Mouse (Mus musculus): ENCODE measurements at regions not wholly inside any gene's neighbourhood (a gene's known extent, or its start where the extent isn't known, plus 50 kb on each side); places are given as distances from the start of the nearest gene placed in this dataset.
"Not testable (repeated sequence)": the region's sequence is repeated elsewhere in the genome, so short reads cannot be mapped to it uniquely, and the experiment has no call there.

GRCm38 (mm10) chr7:73037638-73038037, 337.7 kb upstream of the Rgma start:
- DNase-seq = no peak

- DNase-seq = no peak
Measured at GRCm38 (mm10) chr7:73039921-73040320, 335.4 kb upstream of the Rgma start.

GRCm38 (mm10) chr7:73044316-73044715, 331.0 kb upstream of the Rgma start:
- DNase-seq = no peak

- DNase-seq = no peak
Measured at GRCm38 (mm10) chr7:73055891-73056290, 319.4 kb upstream of the Rgma start.

- no peak for DNase-seq
Measured at GRCm38 (mm10) chr7:73063556-73063955, 311.8 kb upstream of the Rgma start.

GRCm38 (mm10) chr7:73068534-73068933, 306.8 kb upstream of the Rgma start:
- DNase-seq = no peak

GRCm38 (mm10) chr7:73069352-73069751, 306.0 kb upstream of the Rgma start:
- no peak for DNase-seq

GRCm38 (mm10) chr7:73075391-73075790, 299.9 kb upstream of the Rgma start:
- not testable (repeated sequence) for DNase-seq

GRCm38 (mm10) chr7:73087496-73088185, 287.7 kb upstream of the Rgma start:
- no peak for DNase-seq

- no peak for DNase-seq
Measured at GRCm38 (mm10) chr7:73088321-73088720, 287.0 kb upstream of the Rgma start.

GRCm38 (mm10) chr7:73091758-73092157, 283.6 kb upstream of the Rgma start:
- DNase-seq = no peak

- no peak for DNase-seq
Measured at GRCm38 (mm10) chr7:73094059-73094458, 281.2 kb upstream of the Rgma start.

- DNase-seq = no peak
Measured at GRCm38 (mm10) chr7:73118871-73119270, 256.4 kb upstream of the Rgma start.

GRCm38 (mm10) chr7:73120276-73120675, 255.0 kb upstream of the Rgma start:
- no peak for DNase-seq

GRCm38 (mm10) chr7:73124976-73125375, 250.3 kb upstream of the Rgma start:
- no peak for DNase-seq

GRCm38 (mm10) chr7:73125864-73126263, 249.4 kb upstream of the Rgma start:
- DNase-seq = no peak

GRCm38 (mm10) chr7:73135786-73136185, 239.5 kb upstream of the Rgma start:
- DNase-seq = no peak

GRCm38 (mm10) chr7:73138269-73138668, 237.0 kb upstream of the Rgma start:
- DNase-seq = no peak

- DNase-seq = no peak
Measured at GRCm38 (mm10) chr7:73138861-73139493, 236.3 kb upstream of the Rgma start.

GRCm38 (mm10) chr7:73139901-73140300, 235.4 kb upstream of the Rgma start:
- DNase-seq = no peak

GRCm38 (mm10) chr7:73141167-73141566, 234.1 kb upstream of the Rgma start:
- no peak for DNase-seq

GRCm38 (mm10) chr7:73143902-73144301, 231.4 kb upstream of the Rgma start:
- DNase-seq = no peak

- no peak for DNase-seq
Measured at GRCm38 (mm10) chr7:73144846-73145245, 230.5 kb upstream of the Rgma start.

GRCm38 (mm10) chr7:73147251-73147650, 228.1 kb upstream of the Rgma start:
- no peak for DNase-seq

- DNase-seq = no peak
Measured at GRCm38 (mm10) chr7:73150436-73150835, 224.9 kb upstream of the Rgma start.
